Mouse (Mus musculus) heart, adult 9 months (tissue): ENCODE measurements around the gene Rgs11.

Experiments
- DNase-seq, 2 experiments: peaks; one replicate each; pipeline ENCODE4 v3.0.0; 2022; ENCODE audit warnings: low spot score in 2 of 2

Rgs11 gene

DNA sequence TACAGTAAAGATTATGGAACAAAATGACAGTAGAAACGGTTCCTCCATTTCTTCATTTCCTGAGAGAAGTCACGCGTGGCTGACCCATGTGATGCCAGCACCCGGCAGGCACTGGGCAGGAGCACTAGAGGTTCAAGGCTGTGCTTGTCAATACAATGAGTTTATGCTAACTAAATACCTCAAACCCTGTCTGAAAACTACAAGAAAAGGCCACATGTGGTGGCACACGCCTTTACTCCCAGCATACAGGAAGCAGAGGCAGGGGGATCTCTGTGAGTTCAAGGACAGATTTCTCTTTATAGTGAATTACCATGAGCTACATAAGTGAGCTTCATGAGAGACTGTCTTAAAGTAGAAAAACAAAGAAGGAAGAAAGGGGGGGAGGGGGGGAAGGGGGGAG lies 28.4 kb downstream of the Rgs11 start:
- no peak for DNase-seq

DNA sequence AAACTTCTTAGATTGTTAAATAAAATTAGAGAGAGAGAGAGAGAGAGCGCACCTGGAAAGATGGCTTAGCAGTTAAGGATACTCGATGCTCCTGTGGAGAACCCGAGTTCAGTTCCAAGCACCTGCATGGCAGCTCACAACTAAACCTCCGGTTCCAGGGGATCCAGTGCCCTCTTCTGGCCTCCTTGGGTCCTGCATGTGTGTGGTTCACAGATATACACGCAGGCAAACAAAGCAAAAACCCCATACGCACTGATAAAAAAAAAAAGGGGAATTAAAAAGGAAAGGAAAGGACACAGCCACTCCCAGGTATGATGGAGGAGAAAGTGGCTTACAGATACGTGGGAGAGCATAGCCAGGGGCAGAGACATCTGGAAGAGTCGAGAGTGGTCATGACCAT lies 30.1 kb downstream of the Rgs11 start:
- DNase-seq = no peak

DNA sequence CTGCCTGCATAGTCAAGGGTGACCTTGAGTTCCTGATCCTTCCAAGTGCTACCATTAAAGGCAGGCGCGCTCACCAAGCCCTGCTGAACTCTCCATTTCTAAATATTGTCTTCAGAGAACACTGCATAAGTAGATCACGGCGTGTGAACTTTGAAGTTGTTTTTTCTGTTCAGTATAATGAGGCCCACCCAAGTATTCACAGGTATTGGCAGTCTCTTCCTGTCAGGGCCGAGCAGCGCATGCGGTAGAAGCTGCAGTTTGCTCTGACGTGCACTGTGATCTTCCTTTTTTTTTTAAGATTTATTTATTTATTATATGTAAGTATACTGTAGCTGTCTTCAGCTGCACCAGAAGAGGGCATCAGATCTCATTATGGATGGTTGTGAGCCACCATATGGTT lies 31.6 kb downstream of the Rgs11 start:
- no peak for DNase-seq

DNA sequence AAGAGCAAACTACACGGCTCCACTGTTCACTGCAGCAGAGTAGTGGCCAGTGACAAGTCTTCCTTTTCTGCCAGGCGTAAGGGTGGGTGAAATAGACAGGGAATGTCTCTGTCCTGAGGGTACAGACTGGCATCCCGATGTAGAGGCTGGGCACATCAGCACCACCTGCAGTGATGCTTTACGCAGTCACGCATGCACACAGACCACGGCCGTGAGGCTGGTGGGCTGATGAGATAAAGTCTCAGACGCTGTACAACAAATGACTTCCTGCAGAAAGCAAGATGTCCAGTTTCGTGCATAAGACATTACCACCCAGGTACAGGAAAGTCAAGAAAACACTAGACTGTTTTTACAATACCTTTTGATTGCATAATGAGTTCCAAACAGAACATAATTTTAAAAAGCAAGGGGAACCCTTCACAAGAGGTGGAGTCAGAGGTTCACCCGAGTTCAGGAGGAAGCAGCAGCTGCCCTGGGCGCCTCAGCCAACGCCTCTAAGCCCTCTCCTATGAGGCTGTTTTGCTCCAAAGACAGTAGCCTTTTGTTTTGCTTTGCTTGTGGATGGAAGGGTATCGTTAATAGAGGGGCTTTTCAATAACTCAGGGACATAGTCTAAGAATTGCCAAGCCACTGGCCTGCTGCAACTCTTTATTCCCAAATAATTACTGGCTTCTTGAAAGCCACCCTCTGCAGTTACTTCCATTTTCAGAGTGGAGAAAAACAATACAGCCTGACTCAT lies 32.5 kb downstream of the Rgs11 start:
- DNase-seq = peak in 1 of 2 experiments; percentile 12

DNA sequence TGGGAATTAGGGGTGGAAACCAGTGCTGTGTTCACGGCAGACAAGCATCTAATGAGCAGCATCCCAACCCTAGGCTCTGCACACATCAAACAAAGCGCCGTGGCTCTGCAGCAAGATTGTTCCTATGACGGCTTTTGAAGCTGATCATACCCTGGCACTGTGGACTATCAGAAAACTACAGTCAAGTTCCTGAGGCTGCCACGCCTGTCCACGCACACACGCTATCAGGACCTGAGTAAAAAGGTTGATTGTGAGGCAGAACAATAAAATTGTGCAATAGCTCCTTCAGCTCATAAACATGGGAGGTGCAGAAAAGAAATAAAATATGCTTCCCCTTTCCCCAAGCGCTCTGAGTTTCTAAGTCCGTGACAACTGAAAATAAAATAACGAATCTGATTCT lies 34.9 kb downstream of the Rgs11 start:
- no peak for DNase-seq

DNA sequence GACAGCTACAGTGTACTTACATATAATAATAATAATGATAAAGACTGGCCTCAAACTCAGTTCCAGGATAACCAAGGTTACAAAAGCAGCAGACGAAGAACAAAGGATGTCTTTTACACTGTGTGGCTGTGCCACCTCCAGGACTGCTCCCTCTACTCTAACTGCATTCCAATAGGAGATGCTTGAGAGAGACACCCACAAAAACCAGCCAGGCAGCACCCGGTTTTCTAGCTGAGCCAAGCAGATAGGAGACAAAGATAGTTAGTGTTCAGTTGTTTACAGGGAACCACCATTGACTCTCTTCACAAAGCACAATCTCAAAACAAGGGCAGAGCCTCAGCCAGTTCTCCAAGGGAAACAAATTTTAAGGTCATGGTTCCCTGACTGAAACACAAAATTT lies 36.8 kb downstream of the Rgs11 start:
- no peak for DNase-seq

- DNase-seq = no peak
Observed at GRCm38 (mm10) chr17:26240120-26240790, 37.5 kb downstream of the Rgs11 start.

GRCm38 (mm10) chr17:26240990-26241389 lies 38.2 kb downstream of the Rgs11 start:
- DNase-seq = no peak

DNA sequence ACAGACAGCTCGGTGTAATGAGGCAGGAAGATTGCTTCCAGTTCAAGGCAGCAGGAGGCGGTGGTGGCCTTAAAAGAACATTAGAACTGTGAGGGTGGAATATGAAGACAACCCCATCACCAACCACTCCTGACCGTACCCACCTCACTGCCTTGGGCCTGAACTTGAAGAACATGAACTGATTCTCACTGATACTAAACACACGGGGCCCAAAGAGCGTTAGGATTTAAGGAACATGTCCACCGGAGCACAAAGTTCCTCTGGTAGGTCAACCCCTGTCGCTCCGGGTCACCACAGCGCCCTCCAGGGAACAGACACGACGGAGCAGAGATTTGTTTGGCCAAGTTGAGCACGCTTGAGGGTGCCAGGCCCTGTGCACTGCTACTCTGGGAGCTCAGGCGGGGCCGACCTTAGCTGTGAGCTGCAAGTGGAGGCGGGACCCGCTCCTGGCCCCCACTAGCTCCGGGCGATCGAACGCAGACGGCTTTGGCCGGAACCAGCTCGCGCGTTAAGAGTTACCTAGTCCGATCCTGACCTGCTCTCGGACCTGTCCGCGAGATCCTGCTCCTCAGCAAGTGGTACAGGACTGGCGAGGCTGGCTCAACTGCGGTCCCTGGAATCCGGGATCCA lies 40.8 kb downstream of the Rgs11 start:
- DNase-seq = peak in 1 of 2 experiments; percentile 74

- peak; percentile 95 for DNase-seq
Observed at GRCm38 (mm10) chr17:26244101-26244841, 41.5 kb downstream of the Rgs11 start, which contains the start of gene Fam234a. Gene Fam234a (minus strand): TSS chr17:26244242.

DNA sequence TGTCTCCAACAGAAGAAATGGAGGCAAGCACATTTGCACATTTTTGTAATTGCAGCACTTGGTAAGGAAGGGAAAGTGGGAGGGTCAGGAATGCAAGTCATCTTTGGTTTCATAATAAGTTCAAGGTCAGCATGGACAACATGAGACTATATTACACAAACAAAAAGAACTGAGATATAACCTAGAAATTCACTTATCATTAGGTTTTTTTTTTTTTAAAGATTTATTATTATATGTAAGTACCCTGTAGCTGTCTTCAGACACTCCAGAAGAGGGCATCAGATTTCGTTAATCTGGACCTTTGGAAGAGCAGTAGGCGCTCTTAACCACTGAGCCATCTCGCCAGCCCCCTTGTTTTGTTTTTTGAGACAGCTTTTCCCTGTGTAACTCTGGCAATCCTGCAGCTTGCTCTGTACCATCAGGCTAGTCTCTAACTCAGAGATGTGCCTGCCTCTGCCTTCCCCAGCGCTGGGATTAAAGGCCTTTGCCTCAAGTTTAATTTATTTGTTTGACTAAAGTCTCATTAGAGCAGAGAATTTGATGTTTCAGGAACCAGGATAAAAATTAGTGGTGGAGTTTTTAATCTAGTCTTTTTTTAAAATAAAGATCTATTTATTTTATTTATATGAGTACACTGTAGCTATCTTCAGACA lies 49.3 kb downstream of the Rgs11 start:
- no peak for DNase-seq

GRCm38 (mm10) chr17:26252539-26253251 lies 49.9 kb downstream of the Rgs11 start, which contains the start of gene Luc7l:
Gene Luc7l (plus strand): TSS chr17:26252896.
- DNase-seq = peak; percentile 94 to 95

GRCm38 (mm10) chr17:26253399-26253798 lies 50.6 kb downstream of the Rgs11 start:
- DNase-seq = no peak

DNA sequence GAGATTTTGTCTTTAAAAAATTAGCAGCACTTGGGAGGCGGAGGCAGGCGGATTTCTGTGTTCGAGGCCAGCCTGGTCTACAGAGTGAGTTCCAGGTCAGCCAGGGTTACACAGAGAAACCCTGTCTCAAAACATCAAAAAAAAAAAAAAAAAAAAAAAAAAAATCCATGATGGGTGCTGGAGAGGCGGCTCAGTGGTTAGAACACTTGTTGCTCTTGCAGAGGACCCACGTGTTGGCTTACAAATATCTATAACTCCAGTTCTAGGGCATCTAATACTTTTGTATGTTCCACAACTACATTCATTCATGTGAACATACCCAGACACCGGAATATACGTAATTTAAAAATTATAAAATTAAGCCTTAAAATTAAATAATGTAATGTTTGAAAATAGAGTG lies 52.6 kb downstream of the Rgs11 start:
- DNase-seq = no peak
